Mouse (Mus musculus) thymus, adult 18-20 months (tissue): Measurements from ENCODE around the gene Bcat1.
"Not testable (repeated sequence)": the region's sequence is repeated elsewhere in the genome, so short reads cannot be mapped to it uniquely, and the experiment has no call there.

Source experiments
- DNase-seq, 2 experiments: peaks; one replicate each; pipeline ENCODE4 v3.0.0; 2022; ENCODE audit warnings: mixed read lengths in 2 of 2

Gene Bcat1

DNA sequence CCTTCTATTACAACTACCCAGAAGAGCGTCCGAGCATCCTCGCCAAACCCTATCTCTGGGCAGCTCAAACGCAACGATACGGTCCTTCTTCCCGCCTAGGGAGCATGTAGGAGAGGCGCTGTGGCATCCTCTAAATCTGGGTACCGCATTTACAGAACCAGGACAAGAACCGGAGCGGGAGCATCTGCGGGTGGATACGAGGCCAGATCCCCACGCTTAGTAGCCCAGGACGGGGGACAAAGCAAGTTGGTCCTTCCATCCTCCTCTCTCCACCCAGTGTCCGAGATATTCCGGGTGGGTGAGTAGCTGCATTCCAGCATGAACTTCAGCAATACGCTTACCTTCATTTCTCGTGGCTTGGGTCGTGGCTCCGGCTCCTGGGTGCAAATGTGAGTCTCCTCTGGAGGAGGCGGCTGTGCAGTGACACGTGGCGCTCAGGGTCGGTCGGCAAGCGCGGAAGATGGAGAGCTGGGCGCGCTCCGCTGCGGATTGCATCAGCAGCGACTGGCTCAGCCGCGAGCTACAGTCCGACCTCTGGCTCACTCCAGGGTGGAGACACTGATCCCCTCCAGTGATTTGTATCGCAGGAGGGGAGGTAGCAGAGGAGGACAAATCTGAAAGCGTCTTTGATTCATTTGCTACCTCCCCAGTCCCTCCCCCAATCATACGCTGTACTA is at the start of gene Bcat1:
Gene Bcat1, minus strand, starts transcription at position 637 of the 677 bp plus-strand sequence.
- DNase-seq, result no peak

DNA sequence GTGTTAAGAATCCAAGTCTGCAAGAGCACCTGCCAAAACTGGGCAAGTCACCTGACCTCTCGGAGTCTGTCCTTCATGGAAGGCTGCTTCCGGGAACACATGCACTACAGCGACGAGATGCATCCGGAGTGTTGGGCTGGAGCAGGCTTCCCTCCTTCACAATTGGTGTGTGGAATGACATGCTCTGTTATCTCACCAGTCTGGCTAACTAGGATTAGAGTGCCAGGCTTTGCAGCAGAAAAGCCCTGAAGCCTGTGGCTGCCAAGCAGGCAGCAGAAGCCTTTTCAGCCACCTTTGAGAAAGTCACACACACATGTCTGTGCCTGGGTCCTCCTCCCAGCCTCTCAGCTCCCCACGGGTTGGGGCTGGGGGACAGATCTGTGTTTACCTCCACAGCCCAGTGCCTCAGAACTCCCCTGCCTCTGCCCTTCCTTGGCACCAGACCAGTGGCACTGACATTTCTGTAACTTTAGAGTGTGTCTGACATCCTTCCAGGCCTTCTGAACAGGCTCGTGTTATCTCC is 49.7 kb upstream of the Bcat1 start:
- no peak for DNase-seq

DNA sequence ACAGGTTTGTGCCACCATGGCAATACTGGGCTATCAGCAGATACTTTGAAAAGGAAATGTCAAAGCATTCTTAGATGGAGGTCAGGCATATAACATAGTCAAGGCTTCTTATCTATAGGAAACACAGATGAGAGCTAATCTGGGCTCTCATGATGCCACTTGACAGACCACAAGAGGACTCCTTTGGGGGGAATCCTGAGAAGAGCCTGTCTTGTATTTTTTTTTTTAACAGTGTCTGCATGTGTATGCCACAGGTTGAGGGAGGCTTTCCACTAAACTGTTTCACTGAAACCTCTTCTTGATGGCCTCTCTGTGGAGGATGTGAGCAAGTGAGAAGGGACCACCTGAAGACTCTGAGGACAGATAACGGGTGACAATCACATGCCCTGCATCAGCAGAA is 48.6 kb upstream of the Bcat1 start:
- no peak for DNase-seq

DNA sequence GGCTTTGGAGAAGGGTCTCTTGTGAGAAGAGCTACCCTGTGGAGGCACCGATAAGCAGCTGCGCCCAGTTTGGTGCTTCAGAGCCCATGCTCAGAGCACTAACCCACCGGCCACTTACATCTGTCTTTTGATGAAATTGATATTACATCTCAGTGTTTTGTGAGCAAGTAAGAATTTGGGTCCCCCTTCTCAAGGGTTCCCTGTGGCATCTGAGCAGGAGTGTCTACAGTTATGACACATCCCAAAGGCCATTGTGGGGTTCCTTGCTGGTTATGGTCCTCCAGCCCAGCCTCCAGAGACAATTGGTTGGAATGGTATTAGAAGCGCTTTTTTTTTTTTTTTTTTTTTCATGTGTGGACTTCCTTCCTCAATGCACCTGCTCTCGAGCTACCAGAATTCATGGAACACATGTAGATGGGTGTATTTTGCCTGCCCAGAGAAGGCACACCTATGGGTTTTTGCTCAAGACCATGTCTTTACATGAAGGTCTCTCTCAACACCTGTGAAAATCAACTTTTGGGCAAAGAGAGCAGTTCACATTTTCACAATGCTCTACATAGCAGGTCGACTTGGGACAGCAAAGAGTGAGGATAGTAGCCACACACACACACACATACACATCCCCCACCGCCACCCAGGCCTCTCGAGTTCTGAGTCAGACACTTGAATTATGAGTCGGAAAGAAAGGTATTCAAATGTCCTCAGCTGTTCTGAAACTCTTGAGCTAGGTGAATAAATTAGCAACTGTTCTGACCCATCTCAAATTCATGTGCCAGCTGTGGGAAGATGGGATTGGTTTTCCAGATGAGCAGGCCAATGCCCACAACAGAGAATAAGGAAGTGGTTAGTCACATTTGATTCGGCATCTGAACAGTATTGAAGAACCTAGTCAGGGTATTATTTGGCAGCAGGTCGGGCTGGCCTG is 47.4 kb upstream of the Bcat1 start:
- no peak for DNase-seq

DNA sequence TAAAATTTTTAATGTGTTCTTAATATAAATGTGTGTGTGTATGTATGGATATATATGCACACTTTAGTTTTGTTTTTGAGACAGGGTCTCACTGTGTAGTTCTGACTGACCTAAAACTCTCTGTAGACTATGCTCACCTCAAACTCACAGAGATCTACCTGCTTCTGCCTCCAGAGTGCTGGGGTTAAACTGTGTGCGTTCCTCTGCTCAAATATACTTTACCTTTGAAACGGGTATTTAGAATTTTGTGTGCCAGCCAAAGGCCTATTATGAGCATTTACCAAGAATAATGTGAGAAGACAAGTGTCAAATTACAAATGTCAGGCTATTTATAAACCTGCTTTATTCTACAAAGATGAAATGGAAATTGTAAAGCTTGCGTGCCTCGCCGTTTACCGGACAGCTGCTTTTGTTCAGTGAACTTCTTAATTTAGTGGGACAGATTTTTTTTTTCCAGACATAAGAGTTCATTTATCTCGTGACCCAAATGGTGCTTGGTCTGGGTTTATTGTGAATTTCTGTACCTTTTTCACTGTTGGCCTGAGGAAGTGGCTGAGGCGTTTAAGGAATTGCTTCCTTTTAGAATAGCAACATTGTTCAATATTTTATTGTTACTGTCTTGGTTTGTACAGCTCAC is 46.6 kb upstream of the Bcat1 start:
- DNase-seq, result no peak

DNA sequence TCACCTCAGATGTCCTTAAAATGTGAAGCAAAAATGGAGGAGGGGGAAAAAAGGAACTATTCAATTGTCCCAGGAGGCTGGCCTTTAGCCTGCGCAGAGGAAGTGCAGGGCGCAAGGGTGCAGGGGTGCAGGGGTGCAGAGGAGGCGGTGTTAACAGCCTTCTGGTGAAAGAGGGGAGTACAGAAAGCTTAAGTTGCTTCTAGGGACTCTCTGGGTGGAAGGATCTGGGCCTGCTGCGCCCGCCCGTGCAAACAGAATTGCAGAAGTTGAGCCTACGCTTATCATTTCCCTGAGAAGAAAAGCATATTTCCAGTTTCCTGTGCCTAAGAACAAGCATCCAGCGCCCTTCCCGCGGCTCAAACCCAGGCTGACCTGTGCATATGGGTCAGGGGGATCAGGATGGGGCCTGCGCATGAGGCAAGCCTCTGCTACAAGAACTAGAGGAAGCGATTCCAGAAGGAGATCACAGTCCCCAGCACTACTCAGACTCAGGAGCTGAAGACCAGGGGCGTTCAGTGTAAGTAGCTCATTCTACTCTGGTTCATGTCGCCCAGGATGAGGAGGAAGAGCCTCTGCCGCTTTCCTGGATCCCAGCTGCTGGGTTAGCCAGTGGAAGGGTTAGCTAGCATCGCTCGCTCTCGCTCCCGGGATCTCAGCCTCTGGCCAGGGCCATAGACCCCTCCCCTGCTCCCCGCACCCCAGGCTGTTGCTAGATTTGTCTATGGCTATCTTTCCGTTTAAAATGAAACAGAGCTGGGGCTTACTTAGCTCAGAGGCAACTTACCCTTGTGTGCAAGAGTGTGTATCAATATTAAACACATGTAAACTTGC is 45.8 kb upstream of the Bcat1 start:
- DNase-seq, result peak; percentile 67 to 81

DNA sequence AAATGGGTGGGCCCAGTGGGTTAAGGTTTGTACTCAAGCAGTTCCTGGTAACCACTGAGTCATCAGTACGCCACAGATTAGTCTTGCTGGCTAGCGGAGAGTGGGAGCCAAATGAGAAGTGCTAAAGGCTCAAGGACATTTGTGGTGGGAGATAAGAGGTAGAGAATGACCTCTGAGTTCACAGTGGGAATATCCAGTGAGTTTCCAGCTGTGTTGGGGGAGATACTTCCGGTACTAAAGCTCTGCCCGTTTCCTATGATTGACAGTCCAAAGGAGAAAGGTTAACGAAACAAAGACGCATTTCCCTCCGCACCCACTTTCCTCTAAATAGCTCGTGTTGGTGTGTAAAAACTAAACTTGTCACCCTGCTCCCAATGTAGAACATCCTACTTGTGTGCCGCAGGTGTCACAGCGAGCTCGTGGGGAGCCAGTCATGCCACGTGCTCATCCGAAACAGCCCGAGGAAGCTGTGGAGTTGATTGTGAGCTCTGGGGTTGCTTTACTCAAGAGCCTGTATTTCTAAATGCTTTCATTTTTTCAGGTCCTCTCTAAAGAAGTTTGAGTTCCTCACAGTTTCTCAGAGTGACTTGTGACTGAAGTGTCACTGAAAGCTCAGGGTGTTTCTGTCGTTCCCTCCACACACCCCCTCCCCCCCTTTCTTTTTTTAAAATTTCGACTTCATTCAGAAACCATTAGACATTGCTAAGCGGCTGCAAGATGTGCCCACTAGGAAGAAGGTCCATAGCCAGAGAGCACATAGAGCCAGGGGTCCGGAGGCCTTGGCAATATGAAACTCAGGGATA is 45.0 kb upstream of the Bcat1 start:
- DNase-seq, result peak; percentile 65 to 79

DNA sequence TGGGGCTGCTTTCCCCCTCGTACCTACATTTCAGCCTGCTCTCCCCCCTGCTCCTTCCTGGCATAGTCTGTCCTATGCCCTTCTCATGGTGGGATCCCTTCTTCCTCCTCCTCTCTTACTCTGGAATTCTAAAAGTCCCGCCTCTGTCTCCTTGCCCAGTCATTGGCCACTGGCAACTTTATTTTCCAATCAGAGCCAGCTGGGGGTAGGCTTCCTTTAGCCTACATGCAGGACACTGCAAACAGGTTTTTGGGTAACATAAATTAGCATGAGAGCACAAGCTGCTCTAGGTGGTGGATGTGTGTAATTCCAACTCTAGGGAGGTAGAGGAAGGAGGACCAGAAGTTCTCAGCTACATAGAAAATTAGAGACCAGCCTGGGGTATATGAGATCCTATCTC is 44.1 kb upstream of the Bcat1 start:
- no peak for DNase-seq

DNA sequence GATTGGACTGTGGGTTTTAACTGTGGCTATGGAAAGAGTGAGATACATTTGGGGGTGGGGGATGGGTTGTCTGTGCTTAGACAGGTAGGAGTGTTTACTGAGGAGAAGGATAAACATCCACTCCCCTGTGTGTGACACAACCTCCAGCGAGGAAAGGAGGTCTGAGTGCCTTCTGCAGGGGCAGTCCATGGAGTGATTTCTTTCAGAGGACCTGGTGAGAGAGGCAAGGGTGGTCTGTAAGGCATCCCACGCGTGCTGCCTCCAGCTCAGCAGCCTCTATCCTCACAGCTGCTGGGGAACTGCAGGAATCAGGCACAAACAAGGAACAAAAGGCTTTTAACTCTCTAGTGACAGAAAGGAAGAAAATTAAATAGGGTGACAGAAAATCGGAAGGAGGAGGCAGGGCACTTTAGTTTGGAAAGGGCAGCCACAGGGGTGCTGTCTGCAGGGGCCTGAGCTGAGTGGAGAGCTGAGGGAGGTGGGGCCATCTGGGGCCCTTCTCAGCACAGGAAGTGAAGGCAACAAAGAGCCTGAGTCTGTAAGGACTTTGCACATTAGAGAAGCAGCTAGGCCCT is 40.2 kb upstream of the Bcat1 start:
- peak in 1 of 2 experiments; percentile 54 for DNase-seq

DNA sequence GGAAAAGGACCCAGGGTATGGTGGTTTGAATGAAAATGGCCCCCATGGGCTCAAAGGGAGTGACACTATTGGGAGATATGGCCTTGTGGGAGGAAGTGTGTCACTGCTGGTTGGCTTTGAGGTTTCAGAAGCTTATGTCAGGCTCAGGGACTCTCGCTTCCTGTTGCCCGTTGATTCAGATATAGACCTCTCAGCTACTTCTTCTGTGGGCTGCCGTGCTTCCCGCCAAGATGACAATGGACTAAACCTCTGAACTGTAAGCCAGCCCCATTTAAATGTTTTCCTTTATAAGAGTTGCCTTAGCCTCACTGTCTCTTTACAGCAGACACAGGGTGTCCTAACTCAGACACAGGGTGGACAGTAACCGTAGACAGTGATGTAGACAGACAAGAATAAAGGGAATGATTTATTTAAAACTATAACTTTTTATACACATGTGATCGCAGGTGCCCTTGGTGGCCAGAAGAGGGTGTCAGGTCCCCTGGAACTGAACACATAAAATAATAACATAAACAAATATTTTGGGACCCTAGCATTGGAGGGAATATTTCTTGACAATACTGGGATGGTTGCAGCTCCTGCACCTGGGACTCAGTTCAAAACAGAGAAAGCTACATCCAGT is 39.6 kb upstream of the Bcat1 start, which contains the start of gene Lrmp:
Gene Lrmp, plus strand, starts transcription at position 178 of the 622 bp plus-strand sequence.
- DNase-seq, result peak in 1 of 2 experiments; percentile 65

DNA sequence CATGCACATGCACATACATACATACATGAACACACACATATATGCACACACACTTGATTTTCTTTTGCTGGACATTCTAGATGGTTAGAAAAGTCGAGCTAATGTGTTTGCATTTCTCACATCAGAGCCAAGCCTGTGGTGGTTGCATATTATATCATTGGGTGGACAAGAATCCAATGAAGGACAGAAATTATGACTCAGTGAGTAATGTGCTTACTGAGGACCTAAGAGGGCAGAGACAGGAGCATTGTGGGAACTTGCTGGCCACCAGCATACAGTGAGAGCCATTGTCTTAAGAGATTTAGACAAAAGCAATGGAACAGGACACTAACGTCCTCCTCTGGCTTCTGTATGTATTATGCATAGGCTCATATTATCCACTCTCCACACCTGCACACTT is 38.6 kb upstream of the Bcat1 start:
- no peak for DNase-seq

DNA sequence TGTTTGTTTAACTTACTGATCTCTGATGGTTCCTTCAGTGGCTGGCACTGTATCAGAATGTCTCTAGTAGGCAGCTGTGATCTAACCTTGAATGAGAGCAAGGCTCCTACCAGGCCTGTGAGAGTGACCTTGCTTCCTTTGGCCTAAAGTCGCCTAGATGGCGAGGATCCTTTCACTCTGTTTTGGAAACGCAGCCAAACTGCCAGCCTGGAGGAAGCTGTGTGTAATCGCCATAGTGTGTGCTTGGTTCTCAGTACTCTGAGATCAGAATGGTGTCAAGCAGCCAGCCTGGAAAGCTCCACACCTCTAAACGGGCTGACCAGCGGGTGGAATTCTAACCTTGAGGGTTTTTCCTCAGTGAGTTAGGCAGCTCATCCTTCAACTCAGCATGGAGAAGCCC is 36.9 kb upstream of the Bcat1 start:
- no peak for DNase-seq

DNA sequence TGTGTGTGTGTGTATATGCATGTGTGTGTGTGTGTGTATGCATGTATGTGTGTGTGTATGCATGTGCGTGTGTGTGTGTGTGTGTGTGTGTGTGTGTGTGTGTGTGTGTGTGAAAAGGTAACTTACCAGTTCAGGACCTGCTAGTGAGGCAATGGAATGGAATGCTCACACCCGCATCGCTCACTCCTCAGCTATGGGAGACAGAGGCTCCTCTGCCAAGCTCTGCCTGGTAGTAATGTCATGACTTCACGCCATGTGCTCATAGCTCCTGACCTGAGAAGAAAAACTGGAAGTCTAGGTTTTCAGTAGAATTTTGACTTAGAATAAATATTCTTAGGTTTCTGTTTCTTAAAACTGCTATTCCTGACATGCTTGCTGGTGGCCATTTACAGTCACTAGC is 34.8 kb upstream of the Bcat1 start:
- DNase-seq, result no peak

DNA sequence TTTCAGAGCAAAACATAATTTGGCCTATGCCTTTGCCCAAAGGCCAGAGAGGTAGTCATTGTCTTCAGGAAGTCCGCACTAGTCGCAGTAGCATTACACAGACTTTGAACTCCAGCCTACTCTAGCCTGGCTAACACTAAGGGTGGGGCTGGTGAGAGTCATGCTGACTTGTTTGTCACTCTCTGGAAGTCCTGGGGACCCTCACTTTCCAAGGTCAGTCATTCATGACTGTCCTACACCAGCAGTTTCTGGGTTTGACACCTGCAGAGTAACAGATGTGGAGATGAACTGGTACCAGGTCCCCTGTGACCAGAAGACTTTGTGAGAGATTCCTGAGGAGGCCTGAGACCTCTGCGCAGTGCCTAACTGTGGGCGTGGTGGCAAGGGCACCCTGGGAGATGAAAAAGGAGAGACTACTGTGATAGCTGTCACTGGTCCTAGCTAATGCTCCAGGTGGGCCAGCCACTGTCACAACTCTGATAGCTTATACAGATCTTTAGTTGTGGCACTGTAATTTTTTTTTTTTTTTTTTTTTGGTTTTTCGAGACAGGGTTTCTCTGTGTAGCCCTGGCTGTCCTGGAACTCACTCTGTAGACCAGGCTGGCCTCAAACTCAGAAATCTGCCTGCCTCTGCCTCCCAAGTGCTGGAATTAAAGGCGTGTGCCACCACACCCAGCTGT is 30.3 kb upstream of the Bcat1 start:
- DNase-seq, result no peak

DNA sequence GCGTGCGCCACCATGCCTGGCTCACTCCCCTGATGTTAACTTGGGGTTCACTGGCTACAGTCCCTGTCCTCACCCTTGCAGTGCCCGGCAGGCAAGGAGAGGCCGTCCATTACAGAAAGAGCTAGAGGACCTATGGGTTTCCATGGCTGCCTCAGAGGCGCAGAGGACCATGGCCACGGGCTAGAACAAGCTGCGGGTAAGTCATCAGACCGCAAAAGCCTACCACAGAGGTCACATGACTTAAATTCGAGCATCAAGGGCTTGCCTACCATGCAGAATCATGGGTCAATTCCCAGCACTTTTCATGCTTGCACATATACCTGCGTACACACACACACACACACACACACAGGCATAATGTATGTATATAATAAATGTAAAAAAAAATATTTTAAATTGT is 29.5 kb upstream of the Bcat1 start:
- no peak for DNase-seq

DNA sequence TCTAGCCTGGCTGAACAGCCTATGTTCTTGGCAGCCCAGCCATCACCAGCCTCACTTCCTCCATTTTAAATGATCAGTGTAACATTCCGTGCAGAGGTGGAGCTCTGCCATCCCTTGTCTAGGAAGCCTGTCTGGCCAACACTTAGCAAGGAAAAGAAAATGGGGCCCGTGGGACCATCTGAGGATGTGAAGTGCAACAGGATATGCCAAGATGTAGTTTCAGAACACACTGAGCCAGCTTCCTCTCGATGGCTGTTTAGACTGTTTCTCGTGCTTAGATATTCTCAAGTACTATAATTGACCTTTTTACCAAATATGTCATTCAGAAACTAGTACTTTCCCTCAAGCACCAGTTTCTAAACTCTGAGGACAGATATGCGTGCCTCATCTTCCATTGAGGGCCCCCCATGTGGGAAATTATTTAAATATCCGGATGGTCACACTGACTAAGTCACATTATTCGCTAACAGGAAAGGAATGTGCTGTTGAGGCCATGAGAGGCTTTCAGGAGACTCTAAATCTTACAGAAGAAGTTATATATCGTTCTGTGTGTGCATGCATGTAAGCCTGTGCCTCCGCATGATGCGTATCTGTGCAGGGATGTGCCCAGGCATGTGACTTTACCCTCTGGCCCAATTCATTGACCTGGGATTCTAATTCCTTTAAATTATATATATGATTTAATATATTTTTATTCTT is 28.4 kb upstream of the Bcat1 start:
- DNase-seq, result no peak

DNA sequence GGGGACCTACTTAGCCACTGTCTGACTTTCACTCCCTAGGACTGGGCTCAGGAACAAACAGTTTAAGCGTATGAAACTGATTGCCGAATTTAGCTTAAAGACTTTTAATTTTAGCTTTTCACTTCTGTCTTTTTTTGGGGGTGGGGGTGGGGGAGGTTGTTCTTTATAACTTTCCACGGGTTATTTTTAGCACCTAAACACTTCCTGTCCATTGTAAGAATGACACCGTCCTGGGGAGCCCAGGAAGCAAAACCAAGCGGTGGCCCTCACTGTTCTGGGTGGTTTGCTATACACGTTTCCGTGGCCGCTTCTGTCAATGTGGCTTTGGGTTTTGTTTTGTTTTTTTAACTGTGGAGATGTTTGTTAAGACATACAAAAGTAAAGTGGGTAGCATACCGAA is 24.9 kb upstream of the Bcat1 start:
- no peak for DNase-seq

DNA sequence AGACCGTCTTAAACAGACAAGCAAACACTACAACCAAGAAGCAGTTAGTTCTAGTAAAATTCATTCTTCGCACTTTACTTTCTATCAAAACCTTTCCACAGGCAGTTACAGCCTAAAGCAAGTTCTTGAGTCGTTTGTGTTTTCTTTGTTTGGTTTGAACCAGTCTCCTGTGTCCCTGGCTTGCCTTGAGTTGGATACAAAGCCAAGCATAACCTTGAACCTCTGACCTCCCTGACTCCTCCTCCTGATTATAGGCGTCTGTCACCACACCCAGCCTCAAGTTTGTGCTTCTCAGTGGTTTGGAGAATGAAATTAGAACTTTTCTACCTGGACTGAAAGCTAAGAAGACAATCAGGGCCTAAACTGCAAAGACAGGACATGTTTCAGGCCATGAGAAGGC is 18.4 kb upstream of the Bcat1 start:
- no peak for DNase-seq

DNA sequence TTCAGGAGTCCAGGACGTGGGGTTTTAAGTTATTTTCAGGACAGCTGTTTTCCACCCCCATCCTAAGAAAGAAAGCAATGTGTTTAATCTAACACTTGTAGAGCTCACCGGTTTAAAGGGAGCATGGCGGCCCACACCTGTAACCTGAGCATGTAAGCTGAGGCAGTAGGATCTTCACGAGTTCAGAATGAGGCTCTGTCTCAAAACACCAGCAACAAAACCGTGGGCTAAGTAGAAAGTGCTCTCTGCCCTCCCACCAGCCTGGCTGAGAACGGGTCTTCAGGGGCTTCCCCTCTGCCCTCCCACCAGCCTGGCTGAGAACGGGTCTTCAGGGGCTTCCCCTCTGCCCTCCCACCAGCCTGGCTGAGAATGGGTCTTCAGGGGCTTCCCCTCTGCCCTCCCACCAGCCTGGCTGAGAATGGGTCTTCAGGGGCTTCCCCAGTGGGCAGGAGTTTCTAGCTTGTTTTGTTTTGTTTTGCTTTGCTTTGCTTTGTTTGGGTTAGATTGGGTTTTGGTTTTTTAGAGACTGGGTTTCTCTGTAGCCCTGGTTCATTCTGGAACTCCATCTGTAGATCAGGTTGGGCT is 17.1 kb upstream of the Bcat1 start:
- not testable (repeated sequence) for DNase-seq
